Mouse (Mus musculus): ENCODE measurements at regions not wholly inside any gene's neighbourhood (a gene's known extent, or its start where the extent isn't known, plus 50 kb on each side); places are given as distances from the start of the nearest gene placed in this dataset.

GRCm38 (mm10) chrX:41254695-41255094, 146.0 kb upstream of the Gria3 start:
- TF ChIP-seq CTCF (IDR thresholded peaks at IDR 0.05; ENCODE audit: low read depth, low read length), result no peak
- no peak for TF ChIP-seq POLR2A (IDR thresholded peaks at IDR 0.05; ENCODE audit: extremely low read depth, insufficient read depth, low read length)

Measured in liver, adult 2 months (tissue).